Mouse (Mus musculus): Measurements from ENCODE around the gene Lpo. TPM values are rescaled to one million over a fixed set of nuclear protein-coding genes. Genes with fewer than 3 reads are reported as not detected.

Gene Lpo
- polyA plus RNA-seq, 1 experiment from 2014 or later = 0.25 TPM

- Histone ChIP-seq H3K4me1 (ENCODE audit: control insufficient read depth, insufficient read depth, low read length) (no peaks in the 10 kb centered on the region), H3K36me3 (ENCODE audit: control insufficient read depth, insufficient read depth, low read length) (no peaks in the 10 kb centered on the region), H3K9ac (ENCODE audit: low read length) (no peak overlapping the region), H3K9me3 (replicated peaks; ENCODE audit: control insufficient read depth, low read length) (no peaks in the 10 kb centered on the region), H3K4me2 (ENCODE audit: low read depth, low read length) (no peak overlapping the region), H3K4me3 (replicated peaks; ENCODE audit: low read length) (no peak overlapping the region), H3K27me3 (ENCODE audit: control insufficient read depth, insufficient read depth, low read length) (no peaks in the 10 kb centered on the region), H3K27ac (ENCODE audit: low read length) (no peak overlapping the region)
- 66% methylated on average over 8 of the region's 8 CpGs for WGBS
- no peak for ATAC-seq (ENCODE audit: insufficient read depth, low FRiP score)
These were observed 13.3 kb downstream of the Lpo start for GRCm38 (mm10) chr11:87814831-87815230.

GRCm38 (mm10) chr11:87811396-87811795 is 16.7 kb downstream of the Lpo start:
- Histone ChIP-seq H3K4me3 (replicated peaks; ENCODE audit: low read length) (no peak overlapping the region), H3K9ac (ENCODE audit: low read length) (no peak overlapping the region), H3K9me3 (replicated peaks; ENCODE audit: control insufficient read depth, low read length) (no peaks in the 10 kb centered on the region), H3K4me1 (ENCODE audit: control insufficient read depth, insufficient read depth, low read length) (no peaks in the 10 kb centered on the region), H3K4me2 (ENCODE audit: low read depth, low read length) (no peak overlapping the region), H3K27me3 (ENCODE audit: control insufficient read depth, insufficient read depth, low read length) (no peaks in the 10 kb centered on the region), H3K27ac (ENCODE audit: low read length) (no peak overlapping the region), H3K36me3 (ENCODE audit: control insufficient read depth, insufficient read depth, low read length) (no peaks in the 10 kb centered on the region)
- ATAC-seq (ENCODE audit: insufficient read depth, low FRiP score) = no peak
- 51% methylated on average over 4 of the region's 4 CpGs for WGBS

DNA sequence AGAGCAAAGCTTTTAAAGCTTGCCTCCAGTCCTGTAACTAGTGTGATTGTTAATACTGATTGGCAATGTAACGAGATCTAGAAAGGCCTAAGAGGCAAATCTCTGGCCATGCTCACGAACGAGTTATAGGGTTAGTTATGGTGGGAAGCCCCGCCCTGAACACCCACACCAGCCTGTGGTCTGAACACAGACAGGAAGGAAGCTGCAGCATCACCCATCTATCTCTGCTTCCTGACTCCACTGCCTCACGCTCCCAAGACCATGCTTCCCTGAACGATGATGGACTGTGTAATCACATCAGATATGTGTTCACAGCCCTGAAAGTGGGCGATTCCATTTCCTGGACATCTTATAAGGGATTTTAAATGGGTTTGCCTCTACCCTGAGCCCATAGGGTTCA is 19.9 kb downstream of the Lpo start:
- WGBS = 75% methylated on average over 7 of the region's 7 CpGs
- ATAC-seq (ENCODE audit: insufficient read depth, low FRiP score) = no peak
- Histone ChIP-seq H3K27ac (ENCODE audit: low read length) (no peak overlapping the region), H3K4me3 (replicated peaks; ENCODE audit: low read length) (no peak overlapping the region), H3K27me3 (ENCODE audit: control insufficient read depth, insufficient read depth, low read length) (no peaks in the 10 kb centered on the region), H3K9ac (ENCODE audit: low read length) (no peak overlapping the region), H3K36me3 (ENCODE audit: control insufficient read depth, insufficient read depth, low read length) (no peaks in the 10 kb centered on the region), H3K4me2 (ENCODE audit: low read depth, low read length) (no peak overlapping the region), H3K4me1 (ENCODE audit: control insufficient read depth, insufficient read depth, low read length) (no peaks in the 10 kb centered on the region), H3K9me3 (replicated peaks; ENCODE audit: control insufficient read depth, low read length) (no peaks in the 10 kb centered on the region)

DNA sequence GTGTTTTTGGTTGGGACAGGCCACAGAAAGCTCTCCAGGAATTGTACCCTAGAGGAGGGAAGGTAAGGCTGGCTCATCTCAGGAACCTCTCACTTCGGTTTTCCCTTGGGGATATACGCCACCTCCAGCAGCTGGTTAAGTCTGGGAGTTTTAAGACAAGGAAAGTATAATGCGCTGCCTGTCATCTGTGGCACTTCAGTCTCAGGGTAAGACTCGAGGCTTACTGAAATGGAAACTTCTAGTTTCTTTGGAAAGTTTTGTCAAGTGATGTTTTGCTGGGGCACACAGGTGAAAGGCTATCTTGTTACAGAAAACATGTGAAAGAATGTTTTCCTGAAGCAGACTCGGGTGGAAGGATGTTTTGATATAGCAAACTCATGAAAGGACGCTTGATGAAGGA is 20.7 kb downstream of the Lpo start:
- WGBS = 83% methylated on average over 6 of the region's 6 CpGs

DNA sequence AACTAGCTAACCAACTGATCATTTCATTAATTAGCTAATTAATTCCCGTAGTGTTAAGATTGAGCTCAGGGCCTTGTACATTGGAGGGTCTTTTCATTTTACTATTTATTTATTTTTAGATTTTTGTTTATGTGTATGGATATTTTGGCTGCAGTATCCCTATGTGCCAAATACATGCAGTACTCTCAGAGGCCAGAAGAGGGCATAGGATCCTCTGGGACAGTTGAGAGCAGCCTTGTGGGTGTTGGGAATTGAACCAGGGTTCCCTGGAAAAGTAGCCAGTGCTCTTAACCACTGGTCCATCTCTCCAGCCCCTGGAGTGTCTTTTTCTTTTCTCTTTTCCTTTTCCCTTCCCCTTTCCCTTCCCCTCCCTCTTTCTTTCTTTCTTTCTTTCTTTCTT is 22.6 kb downstream of the Lpo start:
- no peaks in the 10 kb centered on the region for H3K36me3 ChIP-seq (ENCODE audit: control insufficient read depth, insufficient read depth, low read length)
- WGBS = 60% methylated on average over 1 of the region's 1 CpGs
- no peak overlapping the region for H3K4me3 ChIP-seq (replicated peaks; ENCODE audit: low read length)
- H3K4me1 ChIP-seq (ENCODE audit: control insufficient read depth, insufficient read depth, low read length) = no peaks in the 10 kb centered on the region
- H3K9me3 ChIP-seq (replicated peaks; ENCODE audit: control insufficient read depth, low read length) = no peaks in the 10 kb centered on the region
- no peak overlapping the region for H3K4me2 ChIP-seq (ENCODE audit: low read depth, low read length)
- H3K27me3 ChIP-seq (ENCODE audit: control insufficient read depth, insufficient read depth, low read length) = no peaks in the 10 kb centered on the region
- no peak overlapping the region for H3K27ac ChIP-seq (ENCODE audit: low read length)
- ATAC-seq (ENCODE audit: insufficient read depth, low FRiP score) = no peak
- H3K9ac ChIP-seq (ENCODE audit: low read length) = no peak overlapping the region

More for the DNA sequence above, 20.7 kb downstream of the Lpo start:
- Histone ChIP-seq H3K4me2 (ENCODE audit: low read depth, low read length) (no peak overlapping the region), H3K4me3 (replicated peaks; ENCODE audit: low read length) (no peak overlapping the region), H3K4me1 (ENCODE audit: control insufficient read depth, insufficient read depth, low read length) (no peaks in the 10 kb centered on the region), H3K9ac (ENCODE audit: low read length) (no peak overlapping the region), H3K27ac (ENCODE audit: low read length) (no peak overlapping the region), H3K36me3 (ENCODE audit: control insufficient read depth, insufficient read depth, low read length) (no peaks in the 10 kb centered on the region), H3K9me3 (replicated peaks; ENCODE audit: control insufficient read depth, low read length) (no peaks in the 10 kb centered on the region), H3K27me3 (ENCODE audit: control insufficient read depth, insufficient read depth, low read length) (no peaks in the 10 kb centered on the region)
- no peak for ATAC-seq (ENCODE audit: insufficient read depth, low FRiP score)

- 54% methylated on average over 14 of the region's 14 CpGs for WGBS
- no peak overlapping the region for H3K4me3 ChIP-seq (replicated peaks; ENCODE audit: low read length)
- no peaks in the 10 kb centered on the region for H3K4me1 ChIP-seq (ENCODE audit: control insufficient read depth, insufficient read depth, low read length)
- no peak overlapping the region for H3K9ac ChIP-seq (ENCODE audit: low read length)
- no peak for ATAC-seq (ENCODE audit: insufficient read depth, low FRiP score)
- no peaks in the 10 kb centered on the region for H3K9me3 ChIP-seq (replicated peaks; ENCODE audit: control insufficient read depth, low read length)
- no peaks in the 10 kb centered on the region for H3K27me3 ChIP-seq (ENCODE audit: control insufficient read depth, insufficient read depth, low read length)
- no peak overlapping the region for H3K27ac ChIP-seq (ENCODE audit: low read length)
- H3K36me3 ChIP-seq (ENCODE audit: control insufficient read depth, insufficient read depth, low read length) = no peaks in the 10 kb centered on the region
- H3K4me2 ChIP-seq (ENCODE audit: low read depth, low read length) = no peak overlapping the region
These were observed 25.5 kb downstream of the Lpo start for GRCm38 (mm10) chr11:87802621-87803020.

DNA sequence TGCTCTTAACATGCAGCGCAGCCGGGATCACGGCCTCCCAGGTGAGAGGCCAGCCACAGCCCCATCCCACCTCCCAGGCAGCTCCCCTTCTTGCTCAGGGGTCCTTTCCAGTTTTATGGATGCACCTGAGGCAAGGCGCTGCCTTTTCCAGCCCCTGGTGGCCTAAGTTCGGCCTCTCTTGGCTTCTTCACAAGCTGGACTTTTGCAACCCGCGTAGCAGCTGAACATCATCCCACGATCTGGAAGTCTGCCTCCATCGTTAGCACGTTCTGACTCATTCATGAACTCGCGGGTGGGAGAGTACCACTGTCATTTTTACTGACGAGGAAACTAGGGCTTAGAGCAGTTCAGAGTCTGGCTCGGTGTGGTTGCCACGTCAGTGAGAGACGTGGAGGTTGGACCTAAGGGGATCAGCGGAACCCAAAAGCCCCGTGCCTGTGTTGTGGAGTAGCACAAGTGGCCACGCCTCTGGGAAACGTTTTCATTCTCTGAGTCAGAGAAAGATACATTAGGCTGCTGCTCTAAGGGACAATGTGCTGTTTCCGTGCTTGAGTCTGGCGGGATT is 26.3 kb downstream of the Lpo start:
- WGBS = 70% methylated on average over 22 of the region's 22 CpGs
- Histone ChIP-seq H3K27me3 (ENCODE audit: control insufficient read depth, insufficient read depth, low read length) (no peaks in the 10 kb centered on the region), H3K4me2 (ENCODE audit: low read depth, low read length) (no peak overlapping the region), H3K9ac (ENCODE audit: low read length) (no peak overlapping the region), H3K4me1 (ENCODE audit: control insufficient read depth, insufficient read depth, low read length) (no peaks in the 10 kb centered on the region), H3K4me3 (replicated peaks; ENCODE audit: low read length) (no peak overlapping the region), H3K36me3 (ENCODE audit: control insufficient read depth, insufficient read depth, low read length) (no peaks in the 10 kb centered on the region), H3K27ac (ENCODE audit: low read length) (no peak overlapping the region), H3K9me3 (replicated peaks; ENCODE audit: control insufficient read depth, low read length) (no peaks in the 10 kb centered on the region)
- ATAC-seq (ENCODE audit: insufficient read depth, low FRiP score) = peak; percentile 38; the same call in 1 of the 2 replicates

GRCm38 (mm10) chr11:87793460-87793859 is 34.6 kb downstream of the Lpo start, which contains the start of gene Mpo:
Gene Mpo (plus strand): TSS chr11:87793581.
- no peak within 1 kb of the TSS for H3K9ac ChIP-seq (ENCODE audit: low read length)
- 65% methylated on average over 3 of the region's 3 CpGs for whole genome bisulfite sequencing
- no peaks in the 10 kb centered on the region for H3K36me3 ChIP-seq (ENCODE audit: control insufficient read depth, insufficient read depth, low read length)
- ATAC-seq (ENCODE audit: insufficient read depth, low FRiP score) = no peak
- H3K27me3 ChIP-seq (ENCODE audit: control insufficient read depth, insufficient read depth, low read length) = no peaks in the 10 kb centered on the region
- H3K4me2 ChIP-seq (ENCODE audit: low read depth, low read length) = no peak within 1 kb of the TSS
- H3K27ac ChIP-seq (ENCODE audit: low read length) = no peak within 1 kb of the TSS
- no peaks in the 10 kb centered on the region for H3K9me3 ChIP-seq (replicated peaks; ENCODE audit: control insufficient read depth, low read length)
- no peaks in the 10 kb centered on the region for H3K4me1 ChIP-seq (ENCODE audit: control insufficient read depth, insufficient read depth, low read length)
- no peak within 1 kb of the TSS for H3K4me3 ChIP-seq (replicated peaks; ENCODE audit: low read length)

DNA sequence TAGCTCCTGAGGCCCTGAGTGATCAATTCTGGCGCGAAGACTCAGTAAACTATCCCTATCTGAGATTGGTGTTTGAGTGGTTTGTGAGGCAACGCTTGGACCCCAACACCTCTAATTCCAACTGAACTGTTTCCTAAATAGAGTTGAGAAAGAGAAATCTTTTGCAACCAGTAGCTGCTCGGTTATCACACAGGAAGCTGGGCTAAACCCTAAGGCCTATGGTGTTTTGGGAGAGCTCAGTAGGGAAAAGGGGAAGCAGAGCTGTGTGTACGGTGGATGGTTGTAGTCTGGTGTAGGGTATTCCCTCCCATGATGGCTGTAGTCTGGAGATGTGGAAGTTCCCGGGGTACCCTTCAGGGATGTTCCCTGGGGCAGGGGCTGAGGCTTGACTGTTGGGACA is 38.0 kb downstream of the Lpo start:
- ATAC-seq (ENCODE audit: insufficient read depth, low FRiP score) = no peak
- Histone ChIP-seq H3K4me2 (ENCODE audit: low read depth, low read length) (no peak overlapping the region), H3K27me3 (ENCODE audit: control insufficient read depth, insufficient read depth, low read length) (no peaks in the 10 kb centered on the region), H3K4me3 (replicated peaks; ENCODE audit: low read length) (no peak overlapping the region), H3K9ac (ENCODE audit: low read length) (no peak overlapping the region), H3K9me3 (replicated peaks; ENCODE audit: control insufficient read depth, low read length) (no peaks in the 10 kb centered on the region), H3K27ac (ENCODE audit: low read length) (no peak overlapping the region), H3K36me3 (ENCODE audit: control insufficient read depth, insufficient read depth, low read length) (no peaks in the 10 kb centered on the region), H3K4me1 (ENCODE audit: control insufficient read depth, insufficient read depth, low read length) (no peaks in the 10 kb centered on the region)
- 78% methylated on average over 6 of the region's 6 CpGs for WGBS
